ENCODE assay signal across 8 mouse cellular contexts in the genomic region with DNA sequence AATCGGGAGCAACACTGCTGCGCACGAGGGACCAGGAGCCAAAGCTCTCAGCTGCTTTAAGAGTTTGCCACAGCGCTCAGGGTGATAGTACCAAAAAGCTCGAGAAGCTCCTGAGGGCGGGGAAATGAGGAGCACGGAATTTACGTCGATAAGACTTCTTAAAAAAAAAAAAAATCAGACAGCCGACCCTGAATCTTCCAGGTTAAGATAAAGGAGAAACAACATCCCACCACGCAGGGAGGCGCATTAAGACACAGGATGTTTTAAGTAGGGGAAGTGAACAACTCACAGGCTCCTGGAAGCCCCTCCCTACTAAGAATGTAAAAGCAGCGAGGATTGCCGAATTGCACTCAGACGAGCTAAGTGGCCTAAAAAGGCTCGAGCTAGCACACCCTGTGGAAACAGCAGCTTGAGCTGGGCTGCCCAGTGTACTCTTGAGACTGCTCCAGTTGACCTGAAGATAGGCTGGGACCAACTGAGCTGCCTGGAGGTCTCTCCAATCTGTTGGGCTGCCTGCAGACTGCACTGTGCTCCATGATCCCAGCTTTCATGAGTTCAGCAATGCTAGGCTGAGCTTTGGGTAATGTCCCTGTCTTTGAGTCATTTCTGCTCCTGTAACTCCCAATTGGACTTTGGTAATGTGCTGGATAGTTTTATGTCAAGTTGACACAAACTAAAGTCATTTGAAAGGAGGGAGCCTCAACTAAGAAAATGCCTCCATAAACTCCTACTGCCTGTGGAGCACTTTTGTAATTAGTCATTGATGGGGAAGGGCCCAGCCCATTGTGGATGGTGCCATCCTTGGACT. TPM values are rescaled to one million over a fixed set of nuclear protein-coding genes. Genes with fewer than 3 reads are reported as not detected.
DNase-seq lines count a peak whose midpoint lies in the region; ATAC-seq lines count a peak whose summit lies in the region.

No protein-coding gene starts in this region.

- peak overlapping the region; percentile 93 for H3K27ac ChIP-seq in embryonic facial prominence, embryonic 15.5 days (replicated peaks)
- peak overlapping the region; percentile 98 for H3K27ac ChIP-seq in stomach, embryonic 16.5 days (ENCODE audit: low read length)

- peaks cover 21% of the 10 kb centered on the region for H3K4me1 ChIP-seq in embryonic facial prominence, embryonic 15.5 days
- peaks cover 21% of the 10 kb centered on the region for H3K4me1 ChIP-seq in stomach, embryonic 16.5 days (ENCODE audit: control insufficient read depth, insufficient read depth, low read length)

- H3K36me3 ChIP-seq in embryonic facial prominence, embryonic 15.5 days: peaks cover 30% of the 10 kb centered on the region
- H3K36me3 ChIP-seq in stomach, embryonic 16.5 days (ENCODE audit: control insufficient read depth, insufficient read depth, low read length): peaks cover 5% of the 10 kb centered on the region; the same call in 1 of the 2 replicates

- H3K27me3 ChIP-seq in embryonic facial prominence, embryonic 15.5 days: no peaks in the 10 kb centered on the region
- no peaks in the 10 kb centered on the region for H3K27me3 ChIP-seq in stomach, embryonic 16.5 days (ENCODE audit: control insufficient read depth, insufficient read depth, low read length)

- no peaks in the 10 kb centered on the region for H3K9me3 ChIP-seq in embryonic facial prominence, embryonic 15.5 days (replicated peaks)
- H3K9me3 ChIP-seq in stomach, embryonic 16.5 days (replicated peaks; ENCODE audit: control insufficient read depth, low read length): no peaks in the 10 kb centered on the region

- DNase-seq in retina, postnatal 1 day: peak; percentile 22
- no peak for DNase-seq in retina, embryonic 14.5 days (ENCODE audit: low spot score)
- peak; percentile 55 for DNase-seq in lung, postnatal 25 days (ENCODE audit: low spot score)
- DNase-seq in adrenal gland, adult (ENCODE audit: inconsistent age in 2 of 2, low spot score in 1 of 2): no peak
- DNase-seq in ovary, postnatal 14 days (ENCODE audit: low spot score): no peak

- peak overlapping the region; percentile 72 for H3K4me3 ChIP-seq in embryonic facial prominence, embryonic 15.5 days (replicated peaks)
- H3K4me3 ChIP-seq in stomach, embryonic 16.5 days (replicated peaks; ENCODE audit: low read length): peak overlapping the region; percentile 87

- peak overlapping the region; percentile 61 for H3K9ac ChIP-seq in embryonic facial prominence, embryonic 15.5 days
- H3K9ac ChIP-seq in stomach, embryonic 16.5 days (ENCODE audit: low read length): peak overlapping the region; percentile 91

- ATAC-seq in embryonic facial prominence, embryonic 15.5 days (ENCODE audit: insufficient number of reproducible peaks, low FRiP score, low TSS enrichment, low read depth): no peak; the same call in 1 of the 2 replicates
- ATAC-seq in inflammation-experienced regulatory T-cells, adult 6 months: peak; percentile 62
- no peak for ATAC-seq in stomach, embryonic 16.5 days (ENCODE audit: insufficient read depth, low FRiP score)

- under 1% methylated on average over 16 of the region's 16 CpGs for WGBS in embryonic facial prominence, embryonic 15.5 days
- WGBS in stomach, embryonic 16.5 days: 0% methylated on average over 16 of the region's 16 CpGs

- peak overlapping the region; percentile 87 for H3K4me2 ChIP-seq in embryonic facial prominence, embryonic 15.5 days (replicated peaks)
- H3K4me2 ChIP-seq in stomach, embryonic 16.5 days (ENCODE audit: low read depth, low read length): peak overlapping the region; percentile 60

RNA-seq across cellular contexts. Expression of gene Mif4gd, which starts 0.6 kb away (rescaled TPM):
- 29.6 and 33.3 TPM in 2 replicates for polyA plus RNA-seq in embryonic facial prominence, embryonic 15.5 days (2015; fragmentation: Nextera tagmentation; extraction: Ambion mirVana)
- 100 to 1,000 TPM; 192 to 274 (median 231) TPM for polyA plus RNA-seq in inflammation-experienced regulatory T-cells, adult 6 months (2017; shearing (Covaris generic))
- polyA plus RNA-seq in stomach, embryonic 16.5 days (2015; fragmentation: Nextera tagmentation; extraction: Ambion mirVana): 35.9 and 47.4 TPM in 2 replicates

RNA-seq across cellular contexts. Expression of gene Gga3, which starts 9.5 kb away (rescaled TPM):
- 20.1 and 20.3 TPM in 2 replicates for polyA plus RNA-seq in embryonic facial prominence, embryonic 15.5 days (2015; fragmentation: Nextera tagmentation; extraction: Ambion mirVana)
- 10 to 100 TPM; 24.8 to 36.2 (median 35.0) TPM for polyA plus RNA-seq in inflammation-experienced regulatory T-cells, adult 6 months (2017; shearing (Covaris generic))
- 17.4 and 18.8 TPM in 2 replicates for polyA plus RNA-seq in stomach, embryonic 16.5 days (2015; fragmentation: Nextera tagmentation; extraction: Ambion mirVana)

RNA-seq across cellular contexts. Expression of gene Mrps7, which starts 9.6 kb away (rescaled TPM):
- 82.4 and 83.4 TPM in 2 replicates for polyA plus RNA-seq in embryonic facial prominence, embryonic 15.5 days (2015; fragmentation: Nextera tagmentation; extraction: Ambion mirVana)
- 10 to 100 TPM; 22.9 to 31.7 (median 27.9) TPM for polyA plus RNA-seq in inflammation-experienced regulatory T-cells, adult 6 months (2017; shearing (Covaris generic))
- polyA plus RNA-seq in stomach, embryonic 16.5 days (2015; fragmentation: Nextera tagmentation; extraction: Ambion mirVana): 78.5 and 91.1 TPM in 2 replicates

RNA-seq across cellular contexts. Expression of gene Slc25a19, which starts 14.8 kb away (rescaled TPM):
- 21.1 and 28.8 TPM in 2 replicates for polyA plus RNA-seq in embryonic facial prominence, embryonic 15.5 days (2015; fragmentation: Nextera tagmentation; extraction: Ambion mirVana)
- 10 to 100 TPM; 69.3 to 87.8 (median 80.1) TPM for polyA plus RNA-seq in inflammation-experienced regulatory T-cells, adult 6 months (2017; shearing (Covaris generic))
- 22.1 and 22.7 TPM in 2 replicates for polyA plus RNA-seq in stomach, embryonic 16.5 days (2015; fragmentation: Nextera tagmentation; extraction: Ambion mirVana)

RNA-seq across cellular contexts. Expression of gene Nup85, which starts 49.1 kb away (rescaled TPM):
- 144 and 156 TPM in 2 replicates for polyA plus RNA-seq in embryonic facial prominence, embryonic 15.5 days (2015; fragmentation: Nextera tagmentation; extraction: Ambion mirVana)
- 10 to 100 TPM; 46.0 to 56.8 (median 53.8) TPM for polyA plus RNA-seq in inflammation-experienced regulatory T-cells, adult 6 months (2017; shearing (Covaris generic))
- polyA plus RNA-seq in stomach, embryonic 16.5 days (2015; fragmentation: Nextera tagmentation; extraction: Ambion mirVana): 138 and 141 TPM in 2 replicates

Comparison
In these comparisons a context has a peak if more than half of its experiments do, and no peak if none do; other contexts are left out.
1. DNase-seq: peak in retina, postnatal 1 day (single experiment) and lung, postnatal 25 days (single experiment); none in retina, embryonic 14.5 days (single experiment), adrenal gland, adult (0 of 2) and ovary, postnatal 14 days (single experiment).